Mouse (Mus musculus): ENCODE data around the gene Pax5. TPM values are rescaled to one million over a fixed set of nuclear protein-coding genes. Genes with fewer than 3 reads are reported as not detected.

Gene Pax5
- polyA plus RNA-seq, 1 experiment from 2014 or later = 0.99 TPM

DNA sequence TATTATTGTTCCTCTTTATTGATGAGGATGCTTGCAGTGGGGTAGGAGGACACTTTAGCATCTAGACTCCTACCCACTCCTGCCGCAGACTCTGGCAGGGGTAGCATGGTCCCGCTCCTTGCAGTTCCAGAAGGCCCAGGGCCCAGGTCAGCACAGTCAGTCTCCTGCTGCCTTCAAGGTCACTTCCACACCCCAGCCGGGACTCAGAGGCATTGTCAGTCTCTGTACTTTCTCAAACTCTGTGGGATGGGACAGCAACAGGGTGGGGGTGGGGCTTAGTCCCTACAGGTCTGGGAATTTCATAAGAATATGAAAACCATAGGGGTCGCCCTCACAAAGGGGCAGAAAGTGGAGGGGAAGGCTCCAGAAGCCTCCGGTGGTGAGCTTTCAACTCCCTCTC is 177.0 kb downstream of the Pax5 start:
- WGBS = 69% methylated on average over 5 of the region's 5 CpGs
- Histone ChIP-seq H3K27ac (ENCODE audit: low read depth, low read length) (no peak overlapping the region), H3K9ac (ENCODE audit: low read depth, low read length) (no peak overlapping the region), H3K4me1 (ENCODE audit: control insufficient read depth, insufficient read depth, low read depth, low read length) (peaks cover 15% of the 10 kb centered on the region), H3K4me3 (ENCODE audit: low read length) (no peak overlapping the region), H3K36me3 (ENCODE audit: control insufficient read depth, insufficient read depth, low read length) (no peaks in the 10 kb centered on the region), H3K4me2 (ENCODE audit: low read length) (no peak overlapping the region), H3K27me3 (replicated peaks; ENCODE audit: control insufficient read depth, insufficient read depth, low read length) (0 out of 2 replicates have a peak, but pooled peaks cover 4% of the 10 kb centered on the region), H3K9me3 (ENCODE audit: control insufficient read depth, low read length) (no peaks in the 10 kb centered on the region)
- no peak for ATAC-seq

- Histone ChIP-seq H3K4me1 (ENCODE audit: control insufficient read depth, insufficient read depth, low read depth, low read length) (peaks cover 11% of the 10 kb centered on the region), H3K27ac (ENCODE audit: low read depth, low read length) (no peak overlapping the region), H3K27me3 (replicated peaks; ENCODE audit: control insufficient read depth, insufficient read depth, low read length) (0 out of 2 replicates have a peak, but pooled peaks cover 4% of the 10 kb centered on the region), H3K9me3 (ENCODE audit: control insufficient read depth, low read length) (no peaks in the 10 kb centered on the region), H3K4me2 (ENCODE audit: low read length) (no peak overlapping the region), H3K9ac (ENCODE audit: low read depth, low read length) (no peak overlapping the region), H3K36me3 (ENCODE audit: control insufficient read depth, insufficient read depth, low read length) (no peaks in the 10 kb centered on the region), H3K4me3 (ENCODE audit: low read length) (no peak overlapping the region)
- 75% methylated on average over 5 of the region's 5 CpGs for WGBS
- ATAC-seq = no peak
Observed at GRCm38 (mm10) chr4:44532731-44533130, 177.6 kb downstream of the Pax5 start.

DNA sequence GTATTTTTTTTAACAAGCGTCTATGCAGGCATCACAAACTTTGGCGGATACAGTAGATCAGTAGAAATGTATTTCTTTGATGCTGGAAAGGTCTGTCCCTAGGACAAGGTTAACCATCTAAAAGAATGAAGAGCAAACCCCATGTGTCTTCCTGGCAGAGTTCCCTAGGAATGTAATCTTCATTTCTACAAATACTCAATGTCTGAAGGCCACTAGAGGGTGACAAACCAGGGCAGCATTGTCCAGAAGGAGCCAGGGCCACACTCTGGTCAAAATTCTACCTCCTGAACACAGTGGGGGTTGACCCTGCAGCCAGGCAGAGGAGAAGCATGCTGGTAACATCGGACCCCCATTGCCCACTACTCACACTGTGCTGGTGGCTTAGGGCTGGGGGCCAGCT is 185.0 kb downstream of the Pax5 start:
- H3K9ac ChIP-seq (ENCODE audit: low read depth, low read length) = no peak overlapping the region
- no peaks in the 10 kb centered on the region for H3K36me3 ChIP-seq (ENCODE audit: control insufficient read depth, insufficient read depth, low read length)

DNA sequence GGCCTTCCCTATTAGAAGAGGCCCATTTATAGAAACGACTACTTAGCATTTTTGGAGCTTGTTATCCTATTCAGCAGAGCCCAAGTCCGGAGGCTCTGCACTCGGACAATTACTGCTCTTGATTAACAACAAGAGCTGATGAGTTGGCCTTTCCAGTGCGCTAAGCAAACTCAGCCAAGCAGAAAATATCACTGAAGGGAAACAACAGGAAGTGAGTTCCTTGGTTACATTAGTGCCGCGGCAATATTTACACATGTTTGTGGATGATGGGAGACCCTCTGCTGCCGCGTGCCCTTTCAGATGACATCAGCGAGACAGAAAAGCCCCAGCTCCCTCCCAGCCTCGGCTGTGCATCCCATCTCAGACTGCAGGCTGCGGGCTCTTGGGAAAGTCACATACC is 191.4 kb downstream of the Pax5 start:
- Histone ChIP-seq H3K9ac (ENCODE audit: low read depth, low read length) (no peak overlapping the region), H3K4me2 (ENCODE audit: low read length) (no peak overlapping the region), H3K4me1 (ENCODE audit: control insufficient read depth, insufficient read depth, low read depth, low read length) (peaks cover 2% of the 10 kb centered on the region; the same call in 1 of the 2 replicates), H3K36me3 (ENCODE audit: control insufficient read depth, insufficient read depth, low read length) (no peaks in the 10 kb centered on the region), H3K27me3 (replicated peaks; ENCODE audit: control insufficient read depth, insufficient read depth, low read length) (peaks cover 2% of the 10 kb centered on the region; the same call in 1 of the 2 replicates), H3K9me3 (ENCODE audit: control insufficient read depth, low read length) (no peaks in the 10 kb centered on the region), H3K27ac (ENCODE audit: low read depth, low read length) (no peak overlapping the region), H3K4me3 (ENCODE audit: low read length) (no peak overlapping the region)
- ATAC-seq = peak; percentile 88
- WGBS = 19% methylated on average over 11 of the region's 11 CpGs

More for the DNA sequence above, 185.0 kb downstream of the Pax5 start:
- no peak overlapping the region for H3K27ac ChIP-seq (ENCODE audit: low read depth, low read length)
- no peak for ATAC-seq
- peaks cover 2% of the 10 kb centered on the region; the same call in 1 of the 2 replicates for H3K4me1 ChIP-seq (ENCODE audit: control insufficient read depth, insufficient read depth, low read depth, low read length)
- no peak overlapping the region for H3K4me2 ChIP-seq (ENCODE audit: low read length)
- H3K9me3 ChIP-seq (ENCODE audit: control insufficient read depth, low read length) = no peaks in the 10 kb centered on the region
- peaks cover 5% of the 10 kb centered on the region; the same call in 1 of the 2 replicates for H3K27me3 ChIP-seq (replicated peaks; ENCODE audit: control insufficient read depth, insufficient read depth, low read length)
- no peak overlapping the region for H3K4me3 ChIP-seq (ENCODE audit: low read length)
- 73% methylated on average over 3 of the region's 3 CpGs for WGBS

GRCm38 (mm10) chr4:44513981-44514380 is 196.3 kb downstream of the Pax5 start:
- H3K9me3 ChIP-seq (ENCODE audit: control insufficient read depth, low read length) = no peaks in the 10 kb centered on the region
- no peak for ATAC-seq
- H3K9ac ChIP-seq (ENCODE audit: low read depth, low read length) = no peak overlapping the region
- H3K4me3 ChIP-seq (ENCODE audit: low read length) = no peak overlapping the region
- WGBS = 87% methylated on average over 4 of the region's 4 CpGs
- no peak overlapping the region for H3K27ac ChIP-seq (ENCODE audit: low read depth, low read length)
- no peaks in the 10 kb centered on the region for H3K36me3 ChIP-seq (ENCODE audit: control insufficient read depth, insufficient read depth, low read length)
- no peaks in the 10 kb centered on the region for H3K27me3 ChIP-seq (replicated peaks; ENCODE audit: control insufficient read depth, insufficient read depth, low read length)
- H3K4me2 ChIP-seq (ENCODE audit: low read length) = no peak overlapping the region
- peaks cover 3% of the 10 kb centered on the region for H3K4me1 ChIP-seq (ENCODE audit: control insufficient read depth, insufficient read depth, low read depth, low read length)

DNA sequence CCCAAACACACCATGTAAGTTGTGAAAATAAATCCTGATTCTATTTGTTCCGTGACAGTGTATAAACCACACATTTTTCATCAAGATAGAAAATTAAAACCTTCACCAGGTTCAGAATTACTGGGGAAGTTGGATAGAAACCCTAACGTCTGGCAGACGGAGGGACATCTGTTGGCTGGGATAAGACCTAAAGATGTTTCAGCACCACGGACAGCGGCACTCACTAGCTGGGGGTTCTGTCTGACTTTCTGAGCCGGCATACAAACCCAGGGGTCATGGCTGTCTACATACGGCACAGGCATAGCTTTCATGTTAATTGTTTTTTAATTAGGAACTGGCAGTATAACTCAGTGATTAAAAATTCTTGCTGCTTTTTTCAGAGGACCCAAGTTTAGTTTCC is 198.6 kb downstream of the Pax5 start:
- no peak overlapping the region for H3K4me2 ChIP-seq (ENCODE audit: low read length)
- 10% methylated on average over 7 of the region's 7 CpGs for WGBS
- no peaks in the 10 kb centered on the region; the same call in 1 of the 2 replicates for H3K27me3 ChIP-seq (replicated peaks; ENCODE audit: control insufficient read depth, insufficient read depth, low read length)

GRCm38 (mm10) chr4:44508386-44509226 is 201.7 kb downstream of the Pax5 start:
- no peak overlapping the region for H3K9ac ChIP-seq (ENCODE audit: low read depth, low read length)
- WGBS = 17% methylated on average over 25 of the region's 25 CpGs

More for the DNA sequence above, 198.6 kb downstream of the Pax5 start:
- H3K9me3 ChIP-seq (ENCODE audit: control insufficient read depth, low read length) = no peaks in the 10 kb centered on the region
- ATAC-seq = no peak
- H3K4me1 ChIP-seq (ENCODE audit: control insufficient read depth, insufficient read depth, low read depth, low read length) = peaks cover 16% of the 10 kb centered on the region
- no peak overlapping the region for H3K27ac ChIP-seq (ENCODE audit: low read depth, low read length)
- no peaks in the 10 kb centered on the region for H3K36me3 ChIP-seq (ENCODE audit: control insufficient read depth, insufficient read depth, low read length)
- H3K4me3 ChIP-seq (ENCODE audit: low read length) = no peak overlapping the region
- no peak overlapping the region for H3K9ac ChIP-seq (ENCODE audit: low read depth, low read length)

GRCm38 (mm10) chr4:44507861-44508260 is 202.4 kb downstream of the Pax5 start:
- Histone ChIP-seq H3K9me3 (ENCODE audit: control insufficient read depth, low read length) (no peaks in the 10 kb centered on the region), H3K4me2 (ENCODE audit: low read length) (peak overlapping the region; percentile 40), H3K4me3 (ENCODE audit: low read length) (no peak overlapping the region), H3K36me3 (ENCODE audit: control insufficient read depth, insufficient read depth, low read length) (no peaks in the 10 kb centered on the region), H3K27me3 (replicated peaks; ENCODE audit: control insufficient read depth, insufficient read depth, low read length) (no peaks in the 10 kb centered on the region; the same call in 1 of the 2 replicates), H3K27ac (ENCODE audit: low read depth, low read length) (0 out of 2 replicates have a peak overlapping the region, but pooled peaks have one; percentile 27), H3K4me1 (ENCODE audit: control insufficient read depth, insufficient read depth, low read depth, low read length) (peaks cover 16% of the 10 kb centered on the region), H3K9ac (ENCODE audit: low read depth, low read length) (no peak overlapping the region)
- 30% methylated on average over 14 of the region's 14 CpGs for WGBS
- ATAC-seq = no peak

More at GRCm38 (mm10) chr4:44508386-44509226, 201.7 kb downstream of the Pax5 start:
- Histone ChIP-seq H3K4me2 (ENCODE audit: low read length) (peak overlapping the region; percentile 40), H3K27ac (ENCODE audit: low read depth, low read length) (no peak overlapping the region), H3K4me3 (ENCODE audit: low read length) (no peak overlapping the region), H3K9me3 (ENCODE audit: control insufficient read depth, low read length) (no peaks in the 10 kb centered on the region), H3K4me1 (ENCODE audit: control insufficient read depth, insufficient read depth, low read depth, low read length) (peaks cover 16% of the 10 kb centered on the region), H3K36me3 (ENCODE audit: control insufficient read depth, insufficient read depth, low read length) (no peaks in the 10 kb centered on the region), H3K27me3 (replicated peaks; ENCODE audit: control insufficient read depth, insufficient read depth, low read length) (no peaks in the 10 kb centered on the region; the same call in 1 of the 2 replicates)
- ATAC-seq = peak; percentile 84

DNA sequence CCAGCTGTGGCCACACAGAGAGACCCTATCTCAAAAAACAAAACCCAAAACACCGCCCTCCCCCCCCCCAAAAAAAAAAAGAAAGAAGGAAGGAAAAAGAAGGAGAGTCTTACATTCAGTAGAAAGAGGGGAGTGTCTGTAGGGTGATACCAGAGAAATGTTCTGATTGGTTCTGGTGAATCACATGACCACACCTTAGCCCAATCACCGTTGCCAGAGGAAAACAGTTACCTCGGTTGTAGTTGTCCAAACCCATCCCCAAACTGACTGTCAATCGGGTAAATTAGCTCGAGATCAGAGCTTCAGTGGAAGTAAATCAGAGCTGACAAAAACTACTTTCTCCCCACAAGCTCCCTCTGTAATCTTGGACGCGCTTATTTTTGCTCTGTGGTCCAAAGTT is 205.3 kb downstream of the Pax5 start:
- H3K4me3 ChIP-seq (ENCODE audit: low read length) = no peak overlapping the region
- H3K36me3 ChIP-seq (ENCODE audit: control insufficient read depth, insufficient read depth, low read length) = no peaks in the 10 kb centered on the region
- H3K27ac ChIP-seq (ENCODE audit: low read depth, low read length) = no peak overlapping the region
- no peak for ATAC-seq
- WGBS = 83% methylated on average over 7 of the region's 7 CpGs
- no peak overlapping the region for H3K9ac ChIP-seq (ENCODE audit: low read depth, low read length)
- no peak overlapping the region for H3K4me2 ChIP-seq (ENCODE audit: low read length)
- peaks cover 16% of the 10 kb centered on the region for H3K4me1 ChIP-seq (ENCODE audit: control insufficient read depth, insufficient read depth, low read depth, low read length)
- H3K27me3 ChIP-seq (replicated peaks; ENCODE audit: control insufficient read depth, insufficient read depth, low read length) = no peaks in the 10 kb centered on the region; the same call in 1 of the 2 replicates
- no peaks in the 10 kb centered on the region for H3K9me3 ChIP-seq (ENCODE audit: control insufficient read depth, low read length)

All from hindbrain, embryonic 16.5 days (tissue).